Mouse (Mus musculus) stomach, embryonic 14.5 days (tissue): Measurements from ENCODE around the gene Rere. TPM values are rescaled to one million over a fixed set of nuclear protein-coding genes. Genes with fewer than 3 reads are reported as not detected.
A peak's percentile ranks its signal among the peaks of the same experiment; 100 is the strongest.
"Not testable (repeated sequence)": the region's sequence is repeated elsewhere in the genome, so short reads cannot be mapped to it uniquely, and the experiment has no call there.

ENCODE experiments used
- ATAC-seq: fragments of 200-750 bp; cut with Nextera tagmentation; 2 replicates; pipeline ENCODE4 v1.8.0; 2017; ENCODE audit warnings: low read depth, moderate TSS enrichment; ENCODE audit not compliant: insufficient number of reproducible peaks, insufficient read depth, low FRiP score
- H3K27ac ChIP-seq: fragments of 300-500 bp; sonication (generic); 2 replicates; pipeline ENCODE4 v1.5.1; 2014; ENCODE audit warnings: mild to moderate bottlenecking, low read length, moderate library complexity, mixed read lengths
- H3K27me3 ChIP-seq: fragments of 300-500 bp; sonication (generic); 2 replicates; pipeline ENCODE4 v1.6.1; 2014; ENCODE audit warnings: low read length, control low read depth, mixed read lengths; ENCODE audit not compliant: control insufficient read depth, insufficient read depth
- H3K36me3 ChIP-seq: fragments of 300-500 bp; sonication (generic); 2 replicates; pipeline ENCODE4 v1.6.1; 2014; ENCODE audit warnings: mild to moderate bottlenecking, control low read depth, low read length, moderate library complexity, mixed read lengths; ENCODE audit not compliant: control insufficient read depth, insufficient read depth
- H3K4me1 ChIP-seq: fragments of 300-500 bp; sonication (generic); 2 replicates; pipeline ENCODE4 v1.6.1; 2014; ENCODE audit warnings: low read length, control low read depth, mixed read lengths; ENCODE audit not compliant: control insufficient read depth, insufficient read depth
- H3K4me2 ChIP-seq: fragments of 300-500 bp; sonication (generic); replicated peaks from 2 replicates; pipeline ENCODE4 v1.6.1; 2014; ENCODE audit warnings: low read depth, low read length, control low read depth
- H3K4me3 ChIP-seq: fragments of 300-500 bp; sonication (generic); 2 replicates; pipeline ENCODE4 v1.5.1; 2014; ENCODE audit warnings: low read depth, low read length, control low read depth
- H3K9ac ChIP-seq: fragments of 300-500 bp; sonication (generic); replicated peaks from 2 replicates; pipeline ENCODE4 v1.6.1; 2014; ENCODE audit warnings: low read depth, mild to moderate bottlenecking, control low read depth, low read length, moderate library complexity, mixed read lengths
- H3K9me3 ChIP-seq: fragments of 300-500 bp; sonication (generic); 2 replicates; pipeline ENCODE4 v1.6.1; 2016; ENCODE audit warnings: low read depth, low read length, control low read depth; ENCODE audit not compliant: control insufficient read depth
- WGBS: fragments of 180-500 bp; shearing (Covaris S2); extraction: QIAGEN DNeasy Blood & Tissue Kit; methylation state at CpG from one replicate; pipeline ENCODE4 v1.1.7; 2014; 5-methylcytosine and 5-hydroxymethylcytosine counted together
- polyA plus RNA-seq: library from polyadenylated mRNA; unstranded; fragments of >200 nt; fragmentation: Nextera tagmentation; extraction: Ambion mirVana; gene quantifications from 2 replicates; pipeline ENCODE4 v1.2.1, GENCODE M21; 2014

The Rere gene
- polyA plus RNA-seq, 1 experiment from 2014 or later = 41.1 TPM

GRCm38 (mm10) chr4:150282631-150283334, 1.3 kb downstream of the Rere start:
- peak overlapping the region; percentile 96 for H3K9ac ChIP-seq
- H3K36me3 ChIP-seq = no peaks in the 10 kb centered on the region
- no peaks in the 10 kb centered on the region for H3K27me3 ChIP-seq
- peak overlapping the region; percentile 98 for H3K4me3 ChIP-seq
- peaks cover 26% of the 10 kb centered on the region for H3K4me1 ChIP-seq
- peak overlapping the region; percentile 95 for H3K27ac ChIP-seq
- H3K9me3 ChIP-seq = no peaks in the 10 kb centered on the region
- H3K4me2 ChIP-seq = peak overlapping the region; percentile 77
- 8% methylated on average over 5 of the region's 5 CpGs for WGBS
- no peak for ATAC-seq

GRCm38 (mm10) chr4:150283335-150283638, 1.8 kb downstream of the Rere start:
- no peak for ATAC-seq
- peak overlapping the region; percentile 96; the same call in 1 of the 2 replicates for H3K9ac ChIP-seq
- peak overlapping the region; percentile 98 for H3K4me3 ChIP-seq
- H3K27ac ChIP-seq = peak overlapping the region; percentile 39; the same call in 1 of the 2 replicates
- no peaks in the 10 kb centered on the region for H3K36me3 ChIP-seq
- no peaks in the 10 kb centered on the region for H3K27me3 ChIP-seq
- peak overlapping the region; percentile 77 for H3K4me2 ChIP-seq
- H3K4me1 ChIP-seq = peaks cover 26% of the 10 kb centered on the region
- H3K9me3 ChIP-seq = no peaks in the 10 kb centered on the region
- WGBS = 7% methylated on average over 2 of the region's 2 CpGs

- H3K9me3 ChIP-seq = no peaks in the 10 kb centered on the region
- no peaks in the 10 kb centered on the region for H3K27me3 ChIP-seq
- H3K4me1 ChIP-seq = peaks cover 26% of the 10 kb centered on the region
- no peak overlapping the region; the same call in 1 of the 2 replicates for H3K9ac ChIP-seq
- peak overlapping the region; percentile 77 for H3K4me2 ChIP-seq
- WGBS = 10% methylated on average over 6 of the region's 6 CpGs
- ATAC-seq = no peak
- 0 out of 2 replicates have a peak overlapping the region, but pooled peaks have one; percentile 98 for H3K4me3 ChIP-seq
- H3K36me3 ChIP-seq = no peaks in the 10 kb centered on the region
- peak overlapping the region; percentile 7; the same call in 1 of the 2 replicates for H3K27ac ChIP-seq
These were observed 2.5 kb downstream of the Rere start for GRCm38 (mm10) chr4:150283993-150284392.

- H3K4me2 ChIP-seq = no peak overlapping the region
- no peak for ATAC-seq
- no peaks in the 10 kb centered on the region for H3K27me3 ChIP-seq
- H3K4me1 ChIP-seq = peaks cover 20% of the 10 kb centered on the region
- 87% methylated on average over 8 of the region's 8 CpGs for WGBS
- no peaks in the 10 kb centered on the region; the same call in 1 of the 2 replicates for H3K36me3 ChIP-seq
- no peak overlapping the region for H3K27ac ChIP-seq
- no peak overlapping the region for H3K9ac ChIP-seq
- no peak overlapping the region for H3K4me3 ChIP-seq
- H3K9me3 ChIP-seq = peaks cover 5% of the 10 kb centered on the region; the same call in 1 of the 2 replicates
These were observed 5.5 kb downstream of the Rere start for GRCm38 (mm10) chr4:150286980-150287379.

- not testable (repeated sequence) for H3K4me3 ChIP-seq, H3K9me3 ChIP-seq, H3K9ac ChIP-seq, H3K4me2 ChIP-seq, H3K27me3 ChIP-seq, H3K27ac ChIP-seq, H3K36me3 ChIP-seq, ATAC-seq
- H3K4me1 ChIP-seq = peaks cover 20% of the 10 kb centered on the region
- 70% methylated on average over 1 of the region's 1 CpGs for whole genome bisulfite sequencing
These were observed 6.0 kb downstream of the Rere start for GRCm38 (mm10) chr4:150287463-150287862.

GRCm38 (mm10) chr4:150291900-150292299, 10.5 kb downstream of the Rere start:
- H3K27me3 ChIP-seq = no peaks in the 10 kb centered on the region
- H3K4me2 ChIP-seq = no peak overlapping the region
- H3K9me3 ChIP-seq = peaks cover 5% of the 10 kb centered on the region; the same call in 1 of the 2 replicates
- no peak overlapping the region for H3K9ac ChIP-seq
- no peak overlapping the region for H3K4me3 ChIP-seq
- no peak overlapping the region for H3K27ac ChIP-seq
- no peaks in the 10 kb centered on the region; the same call in 1 of the 2 replicates for H3K36me3 ChIP-seq
- H3K4me1 ChIP-seq = no peaks in the 10 kb centered on the region
- WGBS = 92% methylated on average over 3 of the region's 3 CpGs
- no peak for ATAC-seq

- H3K4me2 ChIP-seq = no peak overlapping the region
- 96% methylated on average over 7 of the region's 7 CpGs for WGBS
- no peak overlapping the region for H3K27ac ChIP-seq
- no peak overlapping the region for H3K9ac ChIP-seq
- no peak for ATAC-seq
- peaks cover 5% of the 10 kb centered on the region; the same call in 1 of the 2 replicates for H3K9me3 ChIP-seq
- no peaks in the 10 kb centered on the region; the same call in 1 of the 2 replicates for H3K36me3 ChIP-seq
- H3K27me3 ChIP-seq = no peaks in the 10 kb centered on the region
- H3K4me1 ChIP-seq = no peaks in the 10 kb centered on the region
- no peak overlapping the region for H3K4me3 ChIP-seq
These were observed 13.4 kb downstream of the Rere start for GRCm38 (mm10) chr4:150294870-150295269.

GRCm38 (mm10) chr4:150295966-150296365, 14.5 kb downstream of the Rere start:
- Histone ChIP-seq H3K4me1 (no peaks in the 10 kb centered on the region), H3K27me3 (no peaks in the 10 kb centered on the region), H3K4me2 (no peak overlapping the region), H3K27ac (no peak overlapping the region), H3K36me3 (no peaks in the 10 kb centered on the region; the same call in 1 of the 2 replicates), H3K9me3 (peaks cover 5% of the 10 kb centered on the region; the same call in 1 of the 2 replicates), H3K4me3 (no peak overlapping the region), H3K9ac (no peak overlapping the region)
- no peak for ATAC-seq
- WGBS = 94% methylated on average over 7 of the region's 7 CpGs
